Mouse (Mus musculus): ENCODE data around the gene Kidins220.

The Kidins220 gene

GRCm38 (mm10) chr12:24963393-24964022 lies 11.2 kb upstream of the Kidins220 start:
- DNase-seq (ENCODE audit: low read depth, low spot score): no peak

GRCm38 (mm10) chr12:24965406-24965805 lies 9.3 kb upstream of the Kidins220 start:
- DNase-seq (ENCODE audit: low read depth, low spot score): no peak

- DNase-seq (ENCODE audit: low read depth, low spot score): no peak
Observed at GRCm38 (mm10) chr12:24966046-24966445, 8.7 kb upstream of the Kidins220 start.

GRCm38 (mm10) chr12:24971490-24972200 lies 3.1 kb upstream of the Kidins220 start:
- no peak for DNase-seq (ENCODE audit: low read depth, low spot score)

- no peak for DNase-seq (ENCODE audit: low read depth, low spot score)
Observed at GRCm38 (mm10) chr12:24972371-24973350, 2.1 kb upstream of the Kidins220 start.

GRCm38 (mm10) chr12:24973586-24973985 lies 1.1 kb upstream of the Kidins220 start:
- no peak for DNase-seq (ENCODE audit: low read depth, low spot score)

GRCm38 (mm10) chr12:24975115-24975733 lies 499 bp downstream of the Kidins220 start:
- peak; percentile 20 for DNase-seq (ENCODE audit: low read depth, low spot score)

GRCm38 (mm10) chr12:24985226-24985625 lies 10.5 kb downstream of the Kidins220 start:
- no peak for DNase-seq (ENCODE audit: low read depth, low spot score)

GRCm38 (mm10) chr12:24995350-24995749 lies 20.6 kb downstream of the Kidins220 start:
- DNase-seq (ENCODE audit: low read depth, low spot score): no peak

- no peak for DNase-seq (ENCODE audit: low read depth, low spot score)
Observed at GRCm38 (mm10) chr12:25005350-25005749, 30.6 kb downstream of the Kidins220 start.

GRCm38 (mm10) chr12:25009957-25010356 lies 35.2 kb downstream of the Kidins220 start:
- DNase-seq (ENCODE audit: low read depth, low spot score): no peak

GRCm38 (mm10) chr12:25010416-25010815 lies 35.7 kb downstream of the Kidins220 start:
- no peak for DNase-seq (ENCODE audit: low read depth, low spot score)

GRCm38 (mm10) chr12:25011733-25012367 lies 37.1 kb downstream of the Kidins220 start:
- DNase-seq (ENCODE audit: low read depth, low spot score): no peak

- peak; percentile 22 for DNase-seq (ENCODE audit: low read depth, low spot score)
Observed at GRCm38 (mm10) chr12:25012555-25013540, 38.1 kb downstream of the Kidins220 start.

- no peak for DNase-seq (ENCODE audit: low read depth, low spot score)
Observed at GRCm38 (mm10) chr12:25014307-25014927, 39.7 kb downstream of the Kidins220 start.

- no peak for DNase-seq (ENCODE audit: low read depth, low spot score)
Observed at GRCm38 (mm10) chr12:25014938-25015337, 40.2 kb downstream of the Kidins220 start.

- DNase-seq (ENCODE audit: low read depth, low spot score): no peak
Observed at GRCm38 (mm10) chr12:25016995-25017394, 42.3 kb downstream of the Kidins220 start.

- no peak for DNase-seq (ENCODE audit: low read depth, low spot score)
Observed at GRCm38 (mm10) chr12:25021057-25021456, 46.3 kb downstream of the Kidins220 start.

GRCm38 (mm10) chr12:25024862-25025545 lies 50.3 kb downstream of the Kidins220 start:
- DNase-seq (ENCODE audit: low read depth, low spot score): no peak

All from skeletal muscle tissue, adult 2 months (tissue).